In genomic region chr12:17729211-17729900, GRCm38 (mm10) we compare ENCODE assay signal across 10 mouse cellular contexts. TPM values are rescaled to one million over a fixed set of nuclear protein-coding genes. Genes with fewer than 3 reads are reported as not detected.
DNase-seq lines count a peak whose midpoint lies in the region; ATAC-seq lines count a peak whose summit lies in the region.
"Had no signal": no experiment of that assay in that cellular context is flagged by ENCODE, and none has a peak within 500 bp of the region (broad histone marks: within the 10 kb centered on the region; RNA-seq: fewer than 3 reads in every experiment).

No protein-coding gene starts in this region.

- no peaks in the 10 kb centered on the region for H3K36me3 ChIP-seq in forebrain, embryonic 14.5 days (ENCODE audit: control insufficient read depth, insufficient read depth, low read length)
- no peaks in the 10 kb centered on the region for H3K36me3 ChIP-seq in forebrain, embryonic 16.5 days (ENCODE audit: control insufficient read depth, insufficient read depth)
- no peaks in the 10 kb centered on the region; the same call in 1 of the 2 replicates for H3K36me3 ChIP-seq in midbrain, embryonic 10.5 days
- H3K36me3 ChIP-seq: heart, embryonic 13.5 days; liver, embryonic 15.5 days had no signal

- H3K4me2 ChIP-seq in forebrain, embryonic 14.5 days (ENCODE audit: low read length), result no peak overlapping the region
- H3K4me2 ChIP-seq in forebrain, embryonic 16.5 days (ENCODE audit: low read length), result no peak overlapping the region
- H3K4me2 ChIP-seq: heart, embryonic 13.5 days; liver, embryonic 15.5 days had no signal

- peak; percentile 58 for DNase-seq in forebrain, embryonic 14.5 days (ENCODE audit: low spot score)
- DNase-seq in urinary bladder, postnatal 14 days (ENCODE audit: low spot score), result peak; percentile 54
- no peak for DNase-seq in urinary bladder, adult 2 months (ENCODE audit: low spot score)
- DNase-seq in kidney, postnatal 14 days, result peak; percentile 65
- DNase-seq in c-Kit-positive CD71-positive TER-119-positive erythroid progenitor cells, embryonic 14.5 days (ENCODE audit: low spot score), result no peak
- DNase-seq in midbrain, embryonic 10.5 days (ENCODE audit: low spot score), result no peak

- no peak overlapping the region for H3K4me3 ChIP-seq in forebrain, embryonic 14.5 days (ENCODE audit: low read depth, low read length)
- no peak overlapping the region for H3K4me3 ChIP-seq in forebrain, embryonic 16.5 days (replicated peaks; ENCODE audit: low read length)
- H3K4me3 ChIP-seq in midbrain, embryonic 10.5 days, result no peak overlapping the region
- H3K4me3 ChIP-seq: heart, embryonic 13.5 days; liver, embryonic 15.5 days had no signal

- peaks cover 18% of the 10 kb centered on the region for H3K4me1 ChIP-seq in forebrain, embryonic 14.5 days (ENCODE audit: control insufficient read depth, insufficient read depth, low read length)
- H3K4me1 ChIP-seq in forebrain, embryonic 16.5 days (replicated peaks; ENCODE audit: control insufficient read depth, insufficient read depth, low read length), result peaks cover 29% of the 10 kb centered on the region
- peaks cover 55% of the 10 kb centered on the region for H3K4me1 ChIP-seq in midbrain, embryonic 10.5 days

- no peak overlapping the region for H3K9ac ChIP-seq in forebrain, embryonic 14.5 days (ENCODE audit: low read length)
- H3K9ac ChIP-seq in forebrain, embryonic 16.5 days (replicated peaks; ENCODE audit: low read depth, low read length), result no peak overlapping the region
- H3K9ac ChIP-seq: heart, embryonic 13.5 days; liver, embryonic 15.5 days had no signal

- H3K27ac ChIP-seq in forebrain, embryonic 14.5 days (ENCODE audit: low read depth, low read length), result no peak overlapping the region
- no peak overlapping the region for H3K27ac ChIP-seq in forebrain, embryonic 16.5 days (ENCODE audit: low read length)
- no peak overlapping the region for H3K27ac ChIP-seq in midbrain, embryonic 10.5 days (replicated peaks)
- H3K27ac ChIP-seq: heart, embryonic 13.5 days; liver, embryonic 15.5 days had no signal

- WGBS in forebrain, embryonic 14.5 days, result 71% methylated on average over 13 of the region's 13 CpGs
- 67% methylated on average over 13 of the region's 13 CpGs for WGBS in forebrain, embryonic 16.5 days
- 95% methylated on average over 13 of the region's 13 CpGs for WGBS in midbrain, embryonic 10.5 days

- no peaks in the 10 kb centered on the region for H3K9me3 ChIP-seq in forebrain, embryonic 14.5 days (replicated peaks; ENCODE audit: control insufficient read depth, low read length)
- H3K9me3 ChIP-seq in forebrain, embryonic 16.5 days (ENCODE audit: control insufficient read depth, low read length), result no peaks in the 10 kb centered on the region
- H3K9me3 ChIP-seq in midbrain, embryonic 10.5 days (replicated peaks), result no peaks in the 10 kb centered on the region
- H3K9me3 ChIP-seq: heart, embryonic 13.5 days; liver, embryonic 15.5 days had no signal

- no peak for ATAC-seq in forebrain, embryonic 14.5 days
- ATAC-seq in forebrain, embryonic 16.5 days, result no peak
- ATAC-seq in erythroblast, adult 5-6 weeks (replicated peaks; ENCODE audit: low FRiP score, poor library complexity, severe bottlenecking), result no peak

- no peaks in the 10 kb centered on the region for H3K27me3 ChIP-seq in forebrain, embryonic 14.5 days (replicated peaks; ENCODE audit: control insufficient read depth, insufficient read depth, low read length)
- H3K27me3 ChIP-seq in forebrain, embryonic 16.5 days (replicated peaks; ENCODE audit: control insufficient read depth, insufficient read depth, low read length), result no peaks in the 10 kb centered on the region
- H3K27me3 ChIP-seq in midbrain, embryonic 10.5 days (ENCODE audit: low read depth, poor library complexity, severe bottlenecking), result no peaks in the 10 kb centered on the region
- H3K27me3 ChIP-seq: heart, embryonic 13.5 days; liver, embryonic 15.5 days had no signal

RNA-seq across cellular contexts. Expression of gene Hpcal1, which starts 38.7 kb away (rescaled TPM):
- 33.3 and 40.0 TPM in 2 replicates for polyA plus RNA-seq in forebrain, embryonic 14.5 days (2014; fragmentation: Nextera tagmentation; extraction: Ambion mirVana)
- 34.6 and 47.1 TPM in 2 replicates for polyA plus RNA-seq in forebrain, embryonic 16.5 days (2015; fragmentation: Nextera tagmentation; extraction: Ambion mirVana)
- 52.8 and 56.0 TPM in 2 replicates for polyA plus RNA-seq in urinary bladder, adult 2 months (2012; rRNA removed)
- 23.8 and 30.3 TPM in 2 replicates for total RNA-seq in erythroblast, adult 5-6 weeks (2015; ENCODE audit: low replicate concordance)
- total RNA-seq in erythroblast, adult 5-6 weeks (2017; ENCODE audit: low replicate concordance), result 4.3 and 7.4 TPM in 2 replicates
- 41.0 and 41.9 TPM in 2 replicates for polyA plus RNA-seq in midbrain, embryonic 10.5 days (2016; fragmentation: Nextera tagmentation; extraction: Ambion mirVana)

Comparison
In these comparisons a context has a peak if more than half of its experiments do, and no peak if none do; other contexts are left out.
1. DNase-seq: peak in forebrain, embryonic 14.5 days (single experiment), urinary bladder, postnatal 14 days (single experiment) and kidney, postnatal 14 days (single experiment); none in urinary bladder, adult 2 months (single experiment), c-Kit-positive CD71-positive TER-119-positive erythroid progenitor cells, embryonic 14.5 days (single experiment) and midbrain, embryonic 10.5 days (single experiment).